Mouse (Mus musculus) T-helper 2 cell (primary cell): Measurements from ENCODE around the gene Htra1.

Source experiments
- in situ Hi-C: fragments of 300-600 bp; cut with MboI, MseI; formaldehyde crosslinking; loops from one replicate; pipeline ENCODE4 v1.15.1; 2025; ENCODE audit warnings: high pct_unique_total_duplicates

Gene Htra1

GRCm38 (mm10) chr7:130966451-130966850 is 30.5 kb downstream of the Htra1 start:
- in situ Hi-C loops: loop anchor here (10.0 kb wide), 1 partner anchor 922 kb away; no protein-coding TSS in a partner anchor

- in situ Hi-C loops: loop anchor here (10.0 kb wide), 1 partner anchor 922 kb away; no protein-coding TSS in a partner anchor
These were observed 31.0 kb downstream of the Htra1 start for GRCm38 (mm10) chr7:130966876-130967275.

GRCm38 (mm10) chr7:130967901-130968300 is 32.0 kb downstream of the Htra1 start:
- in situ Hi-C loops: loop anchor here (10.0 kb wide), 1 partner anchor 923 kb away; no protein-coding TSS in a partner anchor

DNA sequence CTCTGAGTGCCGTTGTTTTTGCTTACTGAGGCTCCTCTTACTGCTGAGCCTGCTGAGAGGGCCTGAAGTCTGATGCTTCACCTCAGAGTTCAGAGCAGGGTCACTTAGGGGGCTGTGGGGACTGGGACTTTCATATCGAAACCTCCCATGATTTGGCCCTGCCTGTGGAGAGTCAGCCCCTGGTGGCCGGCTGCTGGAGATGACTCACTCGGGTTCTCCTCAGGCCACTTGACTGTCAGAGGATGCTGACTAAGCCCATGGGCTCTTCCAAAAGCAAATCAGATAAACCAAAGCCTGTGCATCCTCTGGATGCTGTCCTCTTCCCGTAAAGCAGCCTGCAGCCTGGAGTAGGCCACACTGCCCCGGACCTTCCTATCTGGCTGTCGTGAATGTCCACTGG is 32.6 kb downstream of the Htra1 start:
- in situ Hi-C loops: loop anchor here (10.0 kb wide), 1 partner anchor 924 kb away; no protein-coding TSS in a partner anchor

- in situ Hi-C loops: loop anchor here (10.0 kb wide), 1 partner anchor 924 kb away; no protein-coding TSS in a partner anchor
These were observed 33.2 kb downstream of the Htra1 start for GRCm38 (mm10) chr7:130969076-130969475.

- in situ Hi-C loops: loop anchor here (10.0 kb wide), 1 partner anchor 925 kb away; no protein-coding TSS in a partner anchor
These were observed 33.6 kb downstream of the Htra1 start for GRCm38 (mm10) chr7:130969507-130969906.

DNA sequence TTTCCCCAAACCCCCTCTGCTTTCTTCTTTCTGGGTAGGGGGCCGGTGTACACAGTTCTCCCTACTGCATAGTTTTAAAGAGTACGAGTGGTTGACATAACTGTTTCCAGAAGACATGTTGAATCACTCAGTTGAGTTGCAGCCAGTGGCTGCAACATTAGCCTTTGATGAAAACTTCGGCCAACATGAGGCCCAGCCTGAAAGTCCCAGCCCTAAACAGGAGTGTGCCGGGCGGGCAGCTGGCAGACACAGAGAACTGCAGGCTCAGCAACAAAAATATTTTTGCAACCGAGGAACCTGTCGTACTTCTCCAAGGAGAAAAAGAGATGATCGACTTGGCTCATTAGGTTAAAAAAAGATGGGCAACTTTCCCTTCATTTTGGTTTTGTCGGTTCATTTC is 36.9 kb downstream of the Htra1 start:
- in situ Hi-C loops: no loop called here

DNA sequence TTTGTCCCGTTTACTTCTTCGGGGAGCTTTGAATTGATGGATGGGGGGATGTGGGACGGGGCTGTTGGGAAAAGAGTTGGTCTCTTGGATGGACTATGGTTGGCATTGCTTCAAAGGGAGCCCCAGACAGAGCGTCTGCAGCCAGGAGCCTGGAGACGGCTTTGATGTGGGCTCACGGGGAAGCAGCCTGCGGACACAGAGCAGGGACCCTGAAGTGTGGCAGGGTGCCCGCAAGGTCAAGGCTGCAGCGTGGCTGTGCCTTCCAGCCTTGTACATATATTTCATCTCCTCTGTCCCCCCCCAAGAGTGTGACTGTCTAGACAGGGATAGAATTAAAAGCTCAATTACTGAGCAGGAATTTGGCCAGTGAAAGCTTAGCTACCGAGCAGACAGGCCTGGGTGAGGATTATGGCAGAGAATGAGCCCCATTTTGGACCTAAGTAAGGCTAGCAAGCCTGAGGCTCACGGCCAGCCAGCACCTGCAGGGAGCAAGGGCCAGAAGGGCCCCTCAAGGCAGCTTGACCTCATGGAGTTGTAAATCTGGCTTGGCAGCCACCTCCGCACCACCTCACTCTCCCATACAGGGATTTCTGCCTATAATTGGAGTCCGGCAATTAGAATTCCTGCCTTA is 40.5 kb downstream of the Htra1 start:
- in situ Hi-C loops: no loop called here

DNA sequence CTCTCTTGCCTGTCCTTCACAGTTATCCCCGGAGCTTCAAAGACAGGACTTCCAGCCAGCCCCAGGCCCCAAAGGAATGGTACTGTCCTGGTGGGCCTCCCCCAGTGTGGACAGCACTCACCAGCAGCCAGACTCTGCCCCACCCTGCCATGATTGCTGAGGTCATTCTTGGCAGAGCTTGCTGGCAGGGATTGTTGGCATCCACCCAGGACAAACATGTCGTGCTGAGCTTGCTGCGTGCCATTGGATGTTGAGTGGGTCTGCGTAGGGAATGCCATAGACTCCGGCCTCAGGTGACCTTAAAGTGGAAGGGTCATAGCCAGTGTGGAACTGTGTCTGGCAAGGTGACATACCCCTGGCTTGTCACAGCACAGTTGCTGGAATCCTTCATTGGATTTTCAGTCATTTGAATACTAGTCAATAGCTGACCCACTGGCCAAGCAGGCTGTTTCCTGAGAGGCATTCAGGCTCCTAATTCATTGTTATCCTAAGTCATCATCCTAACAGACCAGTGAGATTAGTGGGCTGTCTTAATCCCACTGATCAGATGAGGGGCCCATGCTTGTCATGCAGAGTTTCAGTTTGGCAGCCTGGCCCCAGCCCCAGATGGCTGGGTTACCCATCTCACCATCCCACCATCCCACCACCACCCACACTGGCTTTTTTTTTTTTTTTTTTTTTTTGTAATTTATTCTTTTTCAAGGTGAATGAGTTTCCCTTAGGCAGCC is 42.0 kb downstream of the Htra1 start:
- in situ Hi-C loops: no loop called here

- in situ Hi-C loops: no loop called here
These were observed 42.6 kb downstream of the Htra1 start for GRCm38 (mm10) chr7:130978545-130978944.

DNA sequence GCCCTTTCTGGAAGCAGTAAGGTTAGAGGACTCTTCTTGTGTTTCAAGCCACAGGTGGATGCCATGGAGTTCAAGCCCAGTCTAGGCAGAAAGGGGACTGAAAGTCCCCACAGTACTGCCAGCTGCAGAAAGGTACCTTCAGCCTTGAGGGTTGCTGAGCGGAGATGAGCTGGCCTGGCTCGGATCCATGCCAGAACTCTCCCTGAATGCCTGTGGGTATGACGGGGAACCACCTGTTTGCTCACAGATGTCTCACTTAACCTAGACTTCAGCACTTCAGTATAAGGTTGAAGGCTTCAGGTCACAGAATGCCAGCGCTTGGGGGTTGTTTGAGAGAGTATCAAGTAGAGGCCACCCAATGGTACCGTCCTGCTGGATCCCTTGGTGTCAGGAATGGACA is 44.2 kb downstream of the Htra1 start:
- in situ Hi-C loops: no loop called here

GRCm38 (mm10) chr7:130982371-130982770 is 46.5 kb downstream of the Htra1 start:
- in situ Hi-C loops: no loop called here

GRCm38 (mm10) chr7:130982881-130983280 is 47.0 kb downstream of the Htra1 start:
- in situ Hi-C loops: no loop called here

DNA sequence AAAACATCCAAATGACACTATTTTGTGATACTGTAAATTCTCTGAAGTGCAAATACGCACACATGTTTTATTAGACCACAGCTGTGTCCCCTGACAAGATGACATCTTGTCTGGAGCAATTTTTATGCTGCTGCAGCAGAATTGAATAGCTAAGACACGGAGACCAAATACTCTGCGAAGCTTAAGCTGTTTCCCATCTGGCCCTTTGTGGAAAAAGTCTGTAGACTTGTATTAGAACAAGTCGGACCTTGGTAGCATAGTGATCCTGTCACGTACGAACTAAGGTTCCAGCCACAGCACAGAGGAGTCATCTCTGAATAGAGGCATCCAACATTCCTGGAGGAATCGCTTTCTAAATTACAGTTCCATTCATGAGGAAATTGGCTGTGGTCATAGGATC is 48.4 kb downstream of the Htra1 start:
- in situ Hi-C loops: no loop called here

DNA sequence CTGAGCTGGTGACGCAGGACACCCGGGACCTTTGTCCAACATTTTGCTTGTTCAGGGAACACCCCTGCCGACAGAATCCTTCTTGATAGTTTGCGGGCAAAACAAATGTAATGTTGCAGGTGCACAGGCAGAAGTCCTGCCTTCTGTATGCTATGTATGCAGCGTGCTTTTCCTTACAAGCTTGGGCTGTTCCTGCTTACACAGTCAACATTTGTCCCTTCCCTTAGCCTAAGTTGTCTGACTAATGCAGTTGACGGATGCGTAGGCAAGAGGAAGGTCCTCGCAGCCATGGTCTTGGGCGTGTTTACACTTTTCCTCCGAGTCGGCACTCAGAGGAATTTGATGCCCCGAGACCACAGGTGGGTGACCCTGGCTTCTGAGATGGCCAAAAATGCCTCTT is 49.3 kb downstream of the Htra1 start:
- in situ Hi-C loops: no loop called here

DNA sequence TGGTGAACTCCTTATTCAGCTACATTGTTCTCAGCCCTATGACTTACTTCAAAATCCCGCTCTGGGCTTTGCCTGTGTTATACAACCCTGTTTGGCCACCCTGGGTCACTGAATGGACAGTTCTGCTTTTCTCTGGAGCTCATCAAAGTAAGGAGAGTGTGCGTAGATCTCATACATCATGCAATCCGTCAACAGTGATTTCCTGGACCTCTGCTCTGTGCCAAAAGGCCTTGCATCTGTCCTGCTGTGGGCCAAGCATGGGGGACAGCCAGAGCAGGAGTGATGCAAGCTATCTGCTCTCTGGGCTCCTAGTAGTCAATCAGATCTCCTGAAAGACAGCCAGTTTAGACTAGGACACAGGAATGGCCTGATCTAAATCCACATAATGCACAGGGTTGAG is 49.8 kb downstream of the Htra1 start:
- in situ Hi-C loops: no loop called here

DNA sequence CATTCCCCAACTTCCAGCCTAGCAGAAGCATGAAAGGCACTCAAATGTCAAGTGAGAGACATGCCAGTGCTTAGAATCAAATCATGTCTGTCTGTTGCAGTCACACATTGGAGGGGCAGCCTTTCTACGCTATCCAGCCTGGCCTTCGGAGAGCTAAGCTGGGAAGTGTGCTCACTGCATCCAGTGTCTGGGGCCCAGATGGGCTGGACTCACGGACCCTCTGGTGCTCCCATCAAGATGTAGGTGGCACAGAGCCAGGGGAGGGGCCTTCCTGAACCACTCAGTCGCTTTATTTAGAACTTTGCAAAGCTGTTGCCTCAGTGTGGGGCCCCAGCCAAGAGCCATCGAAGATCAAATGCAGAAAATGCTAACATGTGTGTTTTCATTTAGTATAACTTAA is 52.2 kb downstream of the Htra1 start:
- in situ Hi-C loops: no loop called here

- in situ Hi-C loops: no loop called here
These were observed 53.5 kb downstream of the Htra1 start for GRCm38 (mm10) chr7:130989371-130989770.

DNA sequence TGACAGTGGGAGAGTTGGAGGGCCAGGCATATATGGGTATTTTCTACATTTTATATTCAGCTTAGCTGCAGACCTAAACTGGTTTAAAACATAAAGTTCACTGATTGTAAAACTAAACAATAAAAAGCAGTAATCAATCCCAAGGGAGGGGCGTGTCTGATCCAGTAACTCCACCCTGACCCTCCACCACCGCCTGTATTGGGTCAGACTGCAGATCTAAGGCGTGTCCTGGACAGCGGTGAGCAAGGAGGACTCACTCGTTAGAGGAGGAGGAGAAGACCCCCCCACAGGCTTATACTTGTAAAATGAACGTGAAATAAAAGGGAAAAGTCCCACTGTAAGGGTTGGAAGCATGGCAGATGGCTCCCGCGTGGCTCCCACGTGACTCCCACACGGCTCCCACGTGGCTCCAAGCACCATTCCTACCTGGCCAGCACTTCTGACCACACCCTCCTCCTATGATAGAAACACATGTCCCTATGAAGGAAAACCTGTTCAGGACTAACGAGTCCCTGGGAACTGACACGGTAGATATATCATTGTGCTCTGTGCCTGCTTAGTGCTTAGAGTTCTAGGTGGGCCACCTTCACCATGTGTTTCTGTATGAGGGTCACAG is 55.4 kb downstream of the Htra1 start:
- in situ Hi-C loops: no loop called here

GRCm38 (mm10) chr7:130993907-130994306 is 58.0 kb downstream of the Htra1 start:
- in situ Hi-C loops: no loop called here

GRCm38 (mm10) chr7:131001976-131002726 is 66.2 kb downstream of the Htra1 start:
- in situ Hi-C loops: no loop called here

DNA sequence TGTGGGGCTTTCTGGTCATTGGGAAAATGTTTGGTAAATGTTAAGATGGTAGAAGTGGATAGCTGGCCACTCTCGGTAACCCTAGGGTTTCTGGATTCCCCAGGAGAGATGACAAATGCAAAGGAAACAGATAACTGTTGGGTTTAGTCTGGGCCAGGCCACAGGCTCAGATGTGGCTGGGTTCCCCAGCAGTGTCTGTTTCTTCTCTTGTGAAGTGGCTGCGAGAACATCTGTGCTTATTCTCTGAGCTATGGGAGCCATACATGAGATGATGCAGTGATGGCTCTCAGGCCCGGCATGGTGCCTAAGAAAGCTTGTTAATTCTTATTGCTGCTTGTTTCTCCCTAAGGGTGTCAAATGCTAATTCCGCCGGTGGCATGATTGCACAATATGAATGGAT is 68.2 kb downstream of the Htra1 start:
- in situ Hi-C loops: no loop called here
